15 mouse cellular contexts compared by ENCODE assay signal in the genomic region with DNA sequence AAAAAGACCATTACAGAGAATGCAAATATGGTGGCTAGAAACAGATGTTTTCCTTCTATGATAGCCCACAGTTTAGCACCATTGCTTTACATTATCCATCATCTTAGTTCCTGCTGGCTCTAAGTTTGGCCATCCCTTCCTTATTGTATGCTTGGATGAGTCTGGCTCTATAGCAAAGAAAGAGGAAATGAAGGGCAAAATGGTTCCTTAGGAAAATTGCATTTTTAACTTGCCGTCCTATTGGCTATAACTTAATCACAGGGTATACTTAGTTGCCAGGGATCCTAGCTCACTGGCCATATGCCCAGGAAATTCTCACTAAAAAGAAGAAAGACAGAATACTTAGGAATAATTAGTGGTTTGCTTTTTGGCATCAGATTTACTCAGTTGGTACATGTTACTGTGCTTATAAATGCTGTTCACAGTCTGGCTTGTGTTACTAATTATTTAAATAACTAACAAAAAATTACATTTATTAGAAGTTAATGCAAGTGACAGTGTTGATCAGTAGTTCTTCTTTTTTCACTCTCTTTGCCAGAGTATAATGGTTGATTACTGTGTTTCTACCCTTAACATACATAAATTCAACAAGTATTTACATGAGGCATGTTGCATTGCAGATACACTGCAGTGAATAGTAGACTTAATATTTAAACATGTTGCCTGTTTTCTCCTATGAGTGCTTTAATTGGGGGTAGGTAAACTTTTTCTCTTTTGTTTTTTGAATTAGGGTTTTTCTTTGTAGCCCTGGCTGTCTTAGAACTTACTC. TPM values are rescaled to one million over a fixed set of nuclear protein-coding genes. Genes with fewer than 3 reads are reported as not detected.
DNase-seq lines count a peak whose midpoint lies in the region; ATAC-seq lines count a peak whose summit lies in the region.
"Had no signal": no experiment of that assay in that cellular context is flagged by ENCODE, and none has a peak within 500 bp of the region (broad histone marks: within the 10 kb centered on the region; RNA-seq: fewer than 3 reads in every experiment).

No protein-coding gene starts in this region.

- H3K9ac ChIP-seq in midbrain, embryonic 16.5 days (ENCODE audit: low read depth, low read length) = no peak overlapping the region
- H3K9ac ChIP-seq in midbrain, embryonic 13.5 days (replicated peaks) = no peak overlapping the region
- H3K9ac ChIP-seq in embryonic facial prominence, embryonic 15.5 days = no peak overlapping the region
- no peak overlapping the region for H3K9ac ChIP-seq in kidney, embryonic 16.5 days (replicated peaks; ENCODE audit: low read length)
- H3K9ac ChIP-seq: liver, embryonic 15.5 days; midbrain, embryonic 15.5 days had no signal

- ATAC-seq in frontal cortex, adult (ENCODE audit: low TSS enrichment) = peak; percentile 79
- 0 out of 2 replicates have a peak, but pooled peaks have one; percentile 32 for ATAC-seq in midbrain, embryonic 16.5 days
- no peak for ATAC-seq in midbrain, embryonic 13.5 days
- ATAC-seq in embryonic facial prominence, embryonic 15.5 days (ENCODE audit: insufficient number of reproducible peaks, low FRiP score, low TSS enrichment, low read depth) = peak; percentile 60
- no peak for ATAC-seq in kidney, embryonic 16.5 days (ENCODE audit: low FRiP score, low TSS enrichment)
- ATAC-seq: midbrain, embryonic 15.5 days had no signal

- H3K36me3 ChIP-seq in midbrain, embryonic 16.5 days (ENCODE audit: control insufficient read depth, insufficient read depth, low read length) = no peaks in the 10 kb centered on the region
- 0 out of 2 replicates have a peak, but pooled peaks cover 3% of the 10 kb centered on the region for H3K36me3 ChIP-seq in midbrain, embryonic 13.5 days
- H3K36me3 ChIP-seq in embryonic facial prominence, embryonic 15.5 days = no peaks in the 10 kb centered on the region
- no peaks in the 10 kb centered on the region; the same call in 1 of the 2 replicates for H3K36me3 ChIP-seq in kidney, embryonic 16.5 days (ENCODE audit: insufficient read depth, low read length)
- H3K36me3 ChIP-seq: midbrain, embryonic 15.5 days had no signal

- WGBS in midbrain, embryonic 16.5 days = 54% methylated on average over 1 of the region's 1 CpGs
- 93% methylated on average over 1 of the region's 1 CpGs for WGBS in midbrain, embryonic 13.5 days
- WGBS in embryonic facial prominence, embryonic 15.5 days = 56% methylated on average over 1 of the region's 1 CpGs
- 92% methylated on average over 1 of the region's 1 CpGs for WGBS in kidney, embryonic 16.5 days

- DNase-seq in frontal cortex, postnatal 25 days (ENCODE audit: low spot score in 2 of 2) = no peak
- peak; percentile 44 to 75 for DNase-seq in left cerebral cortex, postnatal 14 days (ENCODE audit: low spot score in 2 of 2)
- DNase-seq in spleen, postnatal 36 days (ENCODE audit: low spot score in 2 of 2) = no peak
- DNase-seq: cerebellum, postnatal 25 days; gastrocnemius, postnatal 25 days; kidney, adult 11 months; thymus, postnatal 14 days had no signal

- H3K4me3 ChIP-seq in midbrain, embryonic 16.5 days (ENCODE audit: low read depth, low read length) = no peak overlapping the region
- no peak overlapping the region for H3K4me3 ChIP-seq in midbrain, embryonic 13.5 days (replicated peaks)
- no peak overlapping the region for H3K4me3 ChIP-seq in embryonic facial prominence, embryonic 15.5 days (replicated peaks)
- H3K4me3 ChIP-seq in kidney, embryonic 16.5 days (ENCODE audit: low read length) = no peak overlapping the region
- H3K4me3 ChIP-seq: left cerebral cortex, adult 2 months; liver, embryonic 15.5 days; midbrain, embryonic 15.5 days had no signal

- intact Hi-C loops in left cerebral cortex, postnatal 14 days (cut with DNase I) = no loop called here

- H3K27ac ChIP-seq in midbrain, embryonic 16.5 days (ENCODE audit: low read length) = no peak overlapping the region
- no peak overlapping the region for H3K27ac ChIP-seq in midbrain, embryonic 13.5 days
- H3K27ac ChIP-seq in embryonic facial prominence, embryonic 15.5 days (replicated peaks) = no peak overlapping the region
- no peak overlapping the region for H3K27ac ChIP-seq in kidney, embryonic 16.5 days (ENCODE audit: low read length)
- H3K27ac ChIP-seq: left cerebral cortex, adult 2 months; liver, embryonic 15.5 days; midbrain, embryonic 15.5 days had no signal

- H3K27me3 ChIP-seq in midbrain, embryonic 16.5 days (ENCODE audit: control insufficient read depth, insufficient read depth, low read depth, low read length) = no peaks in the 10 kb centered on the region
- no peaks in the 10 kb centered on the region for H3K27me3 ChIP-seq in midbrain, embryonic 13.5 days
- H3K27me3 ChIP-seq in embryonic facial prominence, embryonic 15.5 days = no peaks in the 10 kb centered on the region
- no peaks in the 10 kb centered on the region for H3K27me3 ChIP-seq in kidney, embryonic 16.5 days (ENCODE audit: insufficient read depth, low read length)
- H3K27me3 ChIP-seq: liver, embryonic 15.5 days; midbrain, embryonic 15.5 days had no signal

- H3K4me2 ChIP-seq in midbrain, embryonic 16.5 days (ENCODE audit: low read length) = no peak overlapping the region
- no peak overlapping the region for H3K4me2 ChIP-seq in midbrain, embryonic 13.5 days (replicated peaks)
- H3K4me2 ChIP-seq in embryonic facial prominence, embryonic 15.5 days (replicated peaks) = no peak overlapping the region
- H3K4me2 ChIP-seq in kidney, embryonic 16.5 days (replicated peaks; ENCODE audit: low read depth, low read length) = no peak overlapping the region
- H3K4me2 ChIP-seq: liver, embryonic 15.5 days; midbrain, embryonic 15.5 days had no signal

- 0 out of 2 replicates have a peak, but pooled peaks cover 2% of the 10 kb centered on the region for H3K4me1 ChIP-seq in midbrain, embryonic 16.5 days (ENCODE audit: control insufficient read depth, insufficient read depth, low read length)
- H3K4me1 ChIP-seq in midbrain, embryonic 13.5 days (replicated peaks) = no peaks in the 10 kb centered on the region
- H3K4me1 ChIP-seq in embryonic facial prominence, embryonic 15.5 days = no peaks in the 10 kb centered on the region
- no peaks in the 10 kb centered on the region for H3K4me1 ChIP-seq in kidney, embryonic 16.5 days (ENCODE audit: insufficient read depth, low read length)
- H3K4me1 ChIP-seq: liver, embryonic 15.5 days had no signal

- H3K9me3 ChIP-seq in midbrain, embryonic 16.5 days (replicated peaks; ENCODE audit: control insufficient read depth, low read length, poor library complexity, severe bottlenecking) = no peaks in the 10 kb centered on the region
- H3K9me3 ChIP-seq in midbrain, embryonic 13.5 days = no peaks in the 10 kb centered on the region
- no peaks in the 10 kb centered on the region for H3K9me3 ChIP-seq in embryonic facial prominence, embryonic 15.5 days (replicated peaks)
- no peaks in the 10 kb centered on the region; the same call in 1 of the 2 replicates for H3K9me3 ChIP-seq in kidney, embryonic 16.5 days (ENCODE audit: low read length)
- H3K9me3 ChIP-seq: liver, embryonic 15.5 days; midbrain, embryonic 15.5 days had no signal

RNA-seq across cellular contexts. Expression of gene Phtf1, which starts 22.9 kb away (rescaled TPM):
- 21.2 and 21.9 TPM in 2 replicates for polyA plus RNA-seq in midbrain, embryonic 16.5 days (2015; fragmentation: Nextera tagmentation; extraction: Ambion mirVana)
- 29.7 and 33.2 TPM in 2 replicates for polyA plus RNA-seq in midbrain, embryonic 13.5 days (2015; fragmentation: Nextera tagmentation; extraction: Ambion mirVana)
- 36.0 and 37.5 TPM in 2 replicates for polyA plus RNA-seq in embryonic facial prominence, embryonic 15.5 days (2015; fragmentation: Nextera tagmentation; extraction: Ambion mirVana)
- 10 to 100 TPM; 45.5 to 46.2 TPM for total RNA-seq in left cerebral cortex, postnatal 14 days (2021)
- polyA plus RNA-seq in kidney, embryonic 16.5 days (2015; fragmentation: Nextera tagmentation; extraction: Ambion mirVana) = 25.9 and 26.8 TPM in 2 replicates

RNA-seq across cellular contexts. Expression of gene Rsbn1, which starts 31.1 kb away (rescaled TPM):
- 22.3 and 22.8 TPM in 2 replicates for polyA plus RNA-seq in midbrain, embryonic 16.5 days (2015; fragmentation: Nextera tagmentation; extraction: Ambion mirVana)
- 23.8 and 24.6 TPM in 2 replicates for polyA plus RNA-seq in midbrain, embryonic 13.5 days (2015; fragmentation: Nextera tagmentation; extraction: Ambion mirVana)
- polyA plus RNA-seq in embryonic facial prominence, embryonic 15.5 days (2015; fragmentation: Nextera tagmentation; extraction: Ambion mirVana) = 11.6 and 12.3 TPM in 2 replicates
- 10 to 100 TPM; 18.0 to 18.4 TPM for total RNA-seq in left cerebral cortex, postnatal 14 days (2021)
- 8.9 TPM in 2 replicates for polyA plus RNA-seq in kidney, embryonic 16.5 days (2015; fragmentation: Nextera tagmentation; extraction: Ambion mirVana)

Comparison
In these comparisons a context has a peak if more than half of its experiments do, and no peak if none do; other contexts are left out.
1. ATAC-seq: peak in frontal cortex, adult (single experiment), midbrain, embryonic 16.5 days (single experiment) and embryonic facial prominence, embryonic 15.5 days (single experiment); none in midbrain, embryonic 13.5 days (single experiment) and kidney, embryonic 16.5 days (single experiment).
2. DNase-seq: peak in left cerebral cortex, postnatal 14 days (2 of 2); none in frontal cortex, postnatal 25 days (0 of 2) and spleen, postnatal 36 days (0 of 2).